Mouse (Mus musculus): Measurements from ENCODE around the gene Fam193a. TPM values are rescaled to one million over a fixed set of nuclear protein-coding genes. Genes with fewer than 3 reads are reported as not detected.

The Fam193a gene
- total RNA-seq, 2 experiments from 2014 or later: 38.7 to 42.7 TPM

DNA sequence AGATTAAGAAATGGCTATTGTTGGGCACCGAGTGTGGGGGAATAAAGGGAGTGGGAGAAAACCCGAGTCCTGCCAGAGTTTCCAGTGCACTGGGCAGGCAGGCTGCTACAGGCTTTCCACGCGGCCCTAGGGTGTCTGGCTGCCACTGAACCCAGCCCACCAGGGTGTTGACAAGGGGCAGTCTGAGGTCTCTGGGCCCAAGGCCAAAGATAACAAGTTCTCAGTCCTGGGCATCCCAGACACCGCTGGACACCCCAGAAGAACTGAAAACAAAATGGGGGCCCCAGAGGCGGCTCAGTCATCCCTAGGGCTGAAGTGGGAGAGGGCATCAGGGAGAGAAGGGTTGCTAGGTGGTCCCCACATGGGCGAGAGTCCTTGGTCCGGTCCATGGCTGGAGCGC is 76.5 kb downstream of the Fam193a start:
- no peak for DNase-seq (ENCODE audit: low spot score in 2 of 2)

DNA sequence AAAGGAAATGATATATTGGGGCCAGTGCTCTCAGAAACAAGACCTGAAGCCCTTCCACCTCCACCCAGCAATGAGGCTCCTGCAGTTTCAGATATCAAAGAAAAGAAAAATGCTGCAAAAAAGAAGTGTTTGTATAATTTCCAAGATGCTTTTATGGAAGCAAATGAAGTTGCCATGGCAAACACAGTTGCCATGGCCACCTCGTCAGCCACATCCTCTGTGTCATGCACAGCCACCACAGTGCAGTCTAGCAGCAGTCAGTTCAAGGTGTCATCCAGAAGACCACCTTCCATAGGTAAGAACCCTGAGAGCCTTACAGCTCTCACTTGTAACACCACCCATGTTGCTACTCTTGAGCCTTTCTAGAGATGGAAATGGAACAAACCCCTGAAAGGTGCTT is 89.3 kb downstream of the Fam193a start:
- DNase-seq (ENCODE audit: low spot score in 2 of 2): peak in 1 of 2 experiments; percentile 44

DNA sequence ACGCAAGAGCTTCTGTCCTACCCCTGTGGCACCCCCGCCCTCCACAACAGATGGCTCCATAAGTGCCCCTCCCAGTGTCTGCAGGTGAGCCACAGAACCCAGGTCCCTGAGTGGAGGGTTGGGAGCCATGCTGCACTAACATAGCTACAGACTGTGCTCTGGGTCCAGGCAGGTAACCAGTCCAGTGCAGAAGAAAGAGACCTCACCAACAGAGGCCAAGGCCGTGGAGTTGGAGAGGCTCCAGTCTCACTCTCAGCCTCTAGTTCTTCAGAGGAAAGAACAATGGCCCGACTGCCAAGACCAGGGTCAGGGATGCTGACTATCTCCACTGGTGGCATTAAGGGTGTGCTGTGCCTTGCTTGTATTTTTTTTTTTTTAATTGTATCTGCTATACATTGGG is 91.6 kb downstream of the Fam193a start:
- DNase-seq (ENCODE audit: low spot score in 2 of 2): no peak

DNA sequence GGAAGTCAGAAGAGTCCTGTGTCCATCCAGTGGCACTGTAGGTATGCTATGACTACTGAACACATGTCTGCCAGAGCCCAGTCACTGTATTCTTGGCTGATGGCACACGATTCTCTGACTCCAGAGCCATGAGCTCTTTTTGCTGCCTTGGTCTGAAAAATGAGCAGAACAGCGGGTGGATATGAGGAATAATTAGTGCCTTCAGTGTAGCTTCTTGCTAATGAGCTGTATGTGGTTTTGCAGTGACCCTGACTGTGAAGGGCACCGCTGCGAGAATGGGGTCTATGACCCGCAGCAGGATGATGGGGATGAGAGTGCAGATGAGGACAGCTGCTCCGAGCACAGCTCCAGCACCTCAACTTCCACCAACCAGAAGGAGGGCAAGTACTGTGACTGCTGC is 92.1 kb downstream of the Fam193a start:
- DNase-seq (ENCODE audit: low spot score in 2 of 2): no peak

DNA sequence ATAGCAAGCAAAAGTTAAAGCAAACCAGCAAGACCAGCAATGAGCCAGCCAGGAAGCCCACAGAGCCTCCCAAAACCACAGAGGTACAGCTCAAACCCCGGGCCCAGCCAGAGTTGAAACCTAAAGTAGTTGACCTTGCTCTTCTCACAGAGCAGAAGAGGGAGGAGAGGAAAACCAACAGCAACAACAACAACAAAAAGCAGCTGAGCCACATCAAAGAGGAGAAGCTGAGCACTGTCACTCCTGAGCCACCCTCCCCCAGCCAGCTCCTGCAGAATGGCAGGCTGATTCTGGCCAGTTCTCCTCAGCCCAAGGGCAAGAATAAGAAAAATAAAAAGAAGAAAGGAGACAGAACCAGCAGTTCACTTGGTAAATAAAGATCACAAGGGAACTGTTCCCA is 96.3 kb downstream of the Fam193a start:
- DNase-seq (ENCODE audit: low spot score in 2 of 2): no peak

DNA sequence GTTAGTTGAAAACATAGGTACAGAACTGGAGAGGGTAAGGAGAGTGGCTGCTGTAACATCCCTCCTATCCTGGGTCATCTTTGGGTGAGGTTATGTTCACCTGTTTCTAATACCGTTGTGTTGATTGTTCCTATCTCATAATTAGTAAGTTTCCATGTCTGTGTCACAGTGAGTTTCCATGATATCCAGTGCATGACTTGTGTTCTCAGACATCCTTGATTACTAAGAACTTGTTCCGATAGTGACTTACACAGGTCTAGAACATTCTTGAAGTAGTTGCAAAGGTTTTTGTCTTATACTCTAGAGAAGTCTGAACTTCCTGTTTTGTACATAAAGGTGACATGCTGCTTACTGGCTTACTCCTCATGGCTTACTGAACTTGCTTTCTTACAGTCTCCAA is 96.9 kb downstream of the Fam193a start:
- DNase-seq (ENCODE audit: low spot score in 2 of 2): no peak

DNA sequence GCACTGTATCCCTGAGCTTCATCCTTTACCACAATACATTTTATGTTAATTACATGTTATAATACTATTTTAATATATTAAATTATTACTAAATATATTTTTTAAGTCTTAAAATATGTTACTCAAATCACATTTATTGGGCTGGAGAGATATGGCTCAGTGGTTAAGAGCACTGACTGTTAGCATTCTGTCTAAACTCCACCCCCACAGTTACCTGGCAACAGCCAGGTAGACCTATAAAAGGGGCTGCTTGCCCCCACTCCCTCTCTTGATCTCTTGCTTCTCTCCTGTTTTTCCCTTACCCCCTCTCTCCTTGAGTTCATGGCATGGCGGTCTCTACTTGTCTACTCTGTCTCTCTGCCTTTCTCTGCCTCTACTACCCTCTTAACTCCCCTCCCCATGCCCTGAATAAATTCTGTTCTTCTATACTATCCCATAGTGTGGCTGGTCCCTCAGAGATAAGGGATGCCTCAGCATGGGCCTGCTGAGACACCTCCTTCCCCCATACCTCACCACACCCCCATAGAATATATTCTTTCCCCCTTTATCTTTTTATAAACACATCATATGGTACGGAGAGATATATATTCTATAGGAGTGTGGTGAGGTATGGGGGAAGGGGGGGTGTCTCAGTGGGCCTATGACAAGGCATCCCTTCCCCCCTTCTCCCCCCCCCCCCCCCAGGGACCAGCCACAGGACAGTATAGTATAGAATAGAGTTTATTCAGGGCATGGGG is 98.5 kb downstream of the Fam193a start:
- no peak for DNase-seq (ENCODE audit: low spot score in 2 of 2)

- no peak for DNase-seq (ENCODE audit: low spot score in 2 of 2)
Measured at GRCm38 (mm10) chr5:34480926-34481325, 111.2 kb downstream of the Fam193a start.

GRCm38 (mm10) chr5:34485731-34486130 is 116.0 kb downstream of the Fam193a start:
- DNase-seq (ENCODE audit: low spot score in 2 of 2): no peak

DNA sequence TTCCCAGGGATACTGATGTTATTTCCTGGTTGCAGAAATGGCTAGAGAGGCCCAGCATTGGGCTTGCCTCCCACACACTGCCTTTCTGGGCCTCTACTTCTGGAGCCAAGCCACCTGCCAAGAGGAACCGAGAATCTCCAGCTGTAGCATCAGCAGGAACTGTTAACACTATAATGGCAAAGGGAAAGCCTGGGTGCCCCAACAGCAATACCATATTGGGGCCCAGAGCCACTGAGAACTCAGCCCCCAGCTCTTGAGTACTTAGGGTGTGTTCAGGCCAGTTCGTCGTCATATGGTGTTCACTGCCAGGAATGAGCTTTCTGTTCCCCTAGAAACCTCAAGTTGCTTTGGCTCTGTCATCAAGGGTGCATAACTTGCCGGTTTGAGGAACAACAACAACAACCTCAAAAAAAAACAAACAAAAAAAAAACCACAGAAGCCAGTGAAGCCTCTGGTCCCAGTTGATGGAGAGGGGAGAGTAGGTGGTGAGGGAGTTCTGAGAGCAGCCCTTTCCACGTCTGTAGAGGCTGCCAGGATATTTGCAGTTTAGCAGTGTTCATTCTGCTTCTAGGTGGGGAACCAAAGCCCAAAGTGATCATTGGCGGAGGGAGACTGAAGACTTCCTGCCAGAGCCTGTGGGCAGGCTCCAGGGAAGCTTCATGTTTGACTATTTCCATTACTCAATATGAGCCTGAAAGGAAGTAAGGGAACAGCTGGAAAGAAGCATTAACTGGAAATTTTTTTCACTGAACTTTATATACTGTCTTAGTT is 117.8 kb downstream of the Fam193a start:
- no peak for DNase-seq (ENCODE audit: low spot score in 2 of 2)

DNA sequence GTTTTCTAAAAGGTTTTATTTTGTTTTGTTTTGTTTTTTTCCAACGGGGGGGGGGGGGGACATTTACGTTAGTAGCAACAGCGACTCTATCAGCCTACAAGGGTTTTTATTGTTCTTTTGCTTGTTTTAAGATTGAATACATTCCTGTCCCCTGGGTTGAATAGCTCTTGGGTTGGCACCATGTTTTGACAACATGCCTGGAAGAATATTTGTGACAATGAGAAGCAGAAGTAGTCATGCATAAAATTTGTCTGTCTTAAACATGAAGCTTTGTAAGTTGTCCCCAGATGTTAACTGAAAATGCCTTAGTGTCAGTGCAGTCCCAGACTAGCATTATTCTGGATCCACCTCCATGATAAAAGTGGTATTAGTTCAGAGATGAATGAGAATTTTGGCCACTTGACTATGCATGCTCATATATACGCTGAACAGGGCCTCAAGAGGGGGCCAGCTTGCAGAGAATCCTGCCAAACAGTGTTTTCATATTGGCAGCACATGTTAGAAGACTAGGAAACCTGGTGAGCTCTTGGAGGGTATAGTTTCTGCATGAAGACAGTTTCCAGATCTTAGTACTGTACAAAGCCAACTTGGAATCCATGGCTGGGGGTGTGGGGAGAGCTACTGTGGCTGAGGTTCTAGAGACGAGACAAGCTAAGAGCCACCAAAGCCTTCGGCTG is 119.1 kb downstream of the Fam193a start:
- no peak for DNase-seq (ENCODE audit: low spot score in 2 of 2)

DNA sequence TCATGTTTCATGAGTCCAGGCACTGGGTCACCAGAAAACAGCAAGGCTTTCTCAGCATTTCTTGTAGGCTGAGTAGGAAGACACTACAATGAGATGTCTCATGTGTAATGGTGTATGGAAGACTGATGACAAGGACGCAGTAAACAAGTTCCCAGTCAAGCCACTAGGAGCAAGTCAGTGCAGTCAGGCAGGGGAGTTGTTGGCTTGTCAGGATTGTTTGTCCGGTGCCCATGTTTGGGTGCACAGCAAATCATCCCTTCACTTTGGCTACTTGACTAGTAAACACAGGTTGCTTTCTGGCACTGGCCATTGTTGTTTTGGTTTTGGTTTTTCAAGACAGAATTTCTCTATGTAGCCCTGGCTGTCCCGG is 119.7 kb downstream of the Fam193a start:
- DNase-seq (ENCODE audit: low spot score in 2 of 2): no peak

DNA sequence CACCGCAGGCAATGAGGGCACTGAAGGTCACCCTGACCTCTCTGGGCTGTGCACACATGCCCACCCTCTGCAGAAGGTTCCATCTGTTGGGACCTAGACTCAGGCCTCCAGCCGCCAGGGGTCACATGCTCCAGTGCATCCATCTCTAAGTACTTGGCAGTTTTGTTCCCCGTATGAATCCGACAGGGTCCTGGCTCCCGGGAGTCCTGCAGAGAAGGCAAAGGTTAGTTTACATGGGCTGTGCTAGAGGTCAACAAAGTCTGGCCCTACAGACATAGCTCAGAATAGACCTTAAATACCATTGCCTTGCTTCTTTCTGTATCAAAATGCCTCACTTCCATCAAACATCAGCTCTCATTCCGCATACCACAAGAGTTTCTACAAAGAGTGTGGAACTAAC is 127.0 kb downstream of the Fam193a start:
- DNase-seq (ENCODE audit: low spot score in 2 of 2): no peak

DNA sequence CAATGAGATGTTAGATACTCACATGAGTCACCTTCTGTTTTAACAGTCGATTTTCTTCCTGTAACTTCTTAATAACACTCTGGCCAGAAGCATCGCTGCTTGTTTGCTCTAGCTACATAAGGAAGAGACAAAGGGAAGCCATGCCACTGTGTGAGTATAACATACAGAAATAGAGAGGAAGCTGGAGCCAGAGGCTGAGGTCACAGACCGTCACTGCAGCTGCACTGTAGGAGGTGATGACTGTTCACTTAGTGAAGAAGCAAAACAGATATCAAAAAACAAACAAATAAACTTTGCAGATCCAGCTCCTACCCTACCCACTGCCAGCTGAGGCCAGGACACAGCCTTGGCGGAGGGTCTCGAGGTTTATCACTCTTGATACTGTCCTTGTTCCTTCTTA is 131.2 kb downstream of the Fam193a start:
- DNase-seq (ENCODE audit: low spot score in 2 of 2): no peak

DNA sequence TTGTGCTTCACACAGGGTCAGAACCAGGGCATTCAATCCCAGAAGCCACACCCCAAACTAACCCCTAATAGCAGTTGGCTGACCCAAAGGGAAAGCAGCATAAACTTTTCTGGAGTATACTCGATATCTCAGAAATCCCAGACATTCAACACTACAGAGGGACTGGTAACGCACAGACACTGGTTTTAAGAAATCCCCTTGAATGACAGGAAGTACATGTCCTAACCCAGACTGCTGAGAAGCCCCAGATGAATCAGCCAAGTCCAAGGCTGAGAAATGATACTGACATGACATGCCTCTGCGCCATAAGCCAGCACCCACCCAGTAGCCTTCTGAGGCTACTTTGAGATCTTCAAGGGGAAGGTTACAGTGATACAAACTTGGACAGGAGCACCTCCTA is 131.9 kb downstream of the Fam193a start:
- DNase-seq (ENCODE audit: low spot score in 2 of 2): no peak

- peak in 1 of 2 experiments; percentile 74 for DNase-seq (ENCODE audit: low spot score in 2 of 2)
Measured at GRCm38 (mm10) chr5:34502411-34502810, 132.7 kb downstream of the Fam193a start.

GRCm38 (mm10) chr5:34502821-34503220 is 133.1 kb downstream of the Fam193a start:
- no peak for DNase-seq (ENCODE audit: low spot score in 2 of 2)

GRCm38 (mm10) chr5:34512486-34512885 is 142.8 kb downstream of the Fam193a start:
- no peak for DNase-seq (ENCODE audit: low spot score in 2 of 2)

- peak; percentile 89 to 95 for DNase-seq (ENCODE audit: low spot score in 2 of 2)
Measured at GRCm38 (mm10) chr5:34513466-34514217, 143.9 kb downstream of the Fam193a start, which contains the start of gene Tnip2. Gene Tnip2 (minus strand): TSS chr5:34513991.

DNA sequence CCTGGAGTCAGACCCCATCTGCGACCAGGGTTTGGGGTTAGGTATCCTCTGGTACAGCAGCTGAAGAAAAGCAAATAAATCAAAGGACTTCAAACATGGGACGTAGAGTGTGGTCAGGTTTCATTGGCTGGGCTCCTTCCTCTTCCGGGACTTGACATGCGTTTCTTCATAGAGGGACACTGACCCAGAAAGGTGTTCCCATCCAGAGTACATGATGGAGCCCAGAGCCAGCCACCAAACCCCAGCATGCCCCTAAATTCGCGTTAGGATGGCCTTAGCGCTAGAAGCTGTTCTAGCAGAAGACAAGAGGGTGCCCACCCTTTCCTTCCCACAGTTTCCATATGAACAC is 144.5 kb downstream of the Fam193a start:
- no peak for DNase-seq (ENCODE audit: low spot score in 2 of 2)

DNA sequence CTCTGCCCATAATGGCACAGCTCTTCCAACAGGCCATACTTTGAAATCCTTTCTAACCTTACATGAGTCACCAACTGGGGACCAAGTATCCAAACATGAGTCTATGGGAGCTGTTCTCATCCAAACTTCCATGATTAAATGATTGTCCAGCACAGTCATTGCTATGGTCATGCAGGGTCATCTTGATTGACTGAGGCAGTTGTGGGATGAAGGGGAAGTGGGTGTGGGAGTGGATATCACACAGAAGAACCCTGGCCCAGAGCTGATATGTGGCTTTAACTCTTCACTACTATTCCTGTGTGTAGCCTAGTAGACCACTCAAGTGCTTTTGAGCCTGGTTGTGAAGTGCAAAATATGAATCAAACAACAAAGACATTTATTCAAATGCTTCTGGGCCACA is 145.4 kb downstream of the Fam193a start:
- no peak for DNase-seq (ENCODE audit: low spot score in 2 of 2)

- peak; percentile 41 to 85 for DNase-seq (ENCODE audit: low spot score in 2 of 2)
Measured at GRCm38 (mm10) chr5:34517913-34518312, 148.2 kb downstream of the Fam193a start.

All from layer of hippocampus, adult 18-20 months (tissue).